Mouse (Mus musculus): ENCODE data around the gene Cd53. TPM values are rescaled to one million over a fixed set of nuclear protein-coding genes. Genes with fewer than 3 reads are reported as not detected.

The Cd53 gene
- polyA plus RNA-seq (2015; fragmentation: Illumina TruSeq; extraction: RNeasy Lipid Tissue Mini Kit (QIAGEN cat#74804); ENCODE audit: low read depth, low replicate concordance), result 11.8 TPM

DNA sequence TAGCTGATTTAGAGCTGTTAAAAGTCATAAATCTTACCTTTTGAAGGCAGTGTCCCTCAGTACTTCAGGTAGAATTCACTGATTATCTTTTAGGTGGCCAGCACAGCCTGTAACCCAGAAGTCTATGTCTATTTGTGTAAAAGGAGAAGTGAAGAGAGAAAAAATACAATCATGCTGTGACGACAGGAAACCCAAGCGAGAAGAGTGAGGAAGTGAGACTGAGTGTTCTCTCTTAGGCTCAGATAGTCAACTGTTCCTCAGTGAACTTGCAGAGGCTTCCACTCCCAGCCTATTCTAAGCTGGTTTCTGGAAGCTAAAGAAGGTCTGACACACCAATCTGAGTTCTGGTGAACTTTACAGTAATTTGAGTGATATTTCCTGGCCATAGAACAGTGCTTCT lies at the start of gene Cd53:
Gene Cd53 (minus strand): TSS at position 220 of the 400 bp plus-strand sequence.

GRCm38 (mm10) chr3:106826187-106826586 lies 36.2 kb upstream of the Cd53 start, which contains the start of gene Olfr266:
TSS of gene Olfr266 (minus strand) at chr3:106826287.

Other genes with a start within 250 kb of the Cd53 start
- 46.2 TPM for gene Dram2, start 242.4 kb downstream of the Cd53 start, polyA plus RNA-seq (2015; fragmentation: Illumina TruSeq; extraction: RNeasy Lipid Tissue Mini Kit (QIAGEN cat#74804); ENCODE audit: low read depth, low replicate concordance)
- gene Cept1, start 242.3 kb downstream of the Cd53 start, polyA plus RNA-seq (2015; fragmentation: Illumina TruSeq; extraction: RNeasy Lipid Tissue Mini Kit (QIAGEN cat#74804); ENCODE audit: low read depth, low replicate concordance), result 83.1 TPM
- gene Lrif1, start 105.2 kb downstream of the Cd53 start, polyA plus RNA-seq (2015; fragmentation: Illumina TruSeq; extraction: RNeasy Lipid Tissue Mini Kit (QIAGEN cat#74804); ENCODE audit: low read depth, low replicate concordance), result 37.7 TPM
- not detected for gene Olfr266, start 36.1 kb upstream of the Cd53 start, polyA plus RNA-seq (2015; fragmentation: Illumina TruSeq; extraction: RNeasy Lipid Tissue Mini Kit (QIAGEN cat#74804); ENCODE audit: low read depth, low replicate concordance)
- gene Kcna3, start 246.0 kb upstream of the Cd53 start, polyA plus RNA-seq (2015; fragmentation: Illumina TruSeq; extraction: RNeasy Lipid Tissue Mini Kit (QIAGEN cat#74804); ENCODE audit: low read depth, low replicate concordance), result 9.9 TPM